Mouse (Mus musculus): ENCODE measurements around the gene Olfr796.

The Olfr796 gene

GRCm38 (mm10) chr10:129612470-129612869 lies at the start of gene Olfr796:
Olfr796 (minus strand) TSS chr10:129612570.
- no peak for DNase-seq

- DNase-seq, result no peak
These were observed 45.0 kb upstream of the Olfr796 start, which contains the start of gene Olfr800 for GRCm38 (mm10) chr10:129657394-129657793. Olfr800 (plus strand) TSS chr10:129657694.

- no peak for DNase-seq
These were observed 39.4 kb upstream of the Olfr796 start for GRCm38 (mm10) chr10:129651763-129652162.

- no peak for DNase-seq
These were observed 24.8 kb upstream of the Olfr796 start, which contains the start of gene Olfr799 for GRCm38 (mm10) chr10:129637184-129637583. Olfr799 (plus strand) TSS chr10:129637484.

GRCm38 (mm10) chr10:129627834-129628233 lies 15.5 kb upstream of the Olfr796 start, which contains the start of gene Olfr798:
Olfr798 (minus strand) TSS chr10:129627934.
- no peak for DNase-seq

- no peak for DNase-seq
These were observed 10.9 kb upstream of the Olfr796 start for GRCm38 (mm10) chr10:129623251-129623650.

GRCm38 (mm10) chr10:129621724-129622123 lies 9.4 kb upstream of the Olfr796 start:
- DNase-seq, result no peak

GRCm38 (mm10) chr10:129577066-129577465 lies 35.3 kb downstream of the Olfr796 start:
- no peak for DNase-seq

GRCm38 (mm10) chr10:129567355-129567754 lies 45.0 kb downstream of the Olfr796 start, which contains the start of gene Olfr794:
Olfr794 (plus strand) TSS chr10:129567655.
- no peak for DNase-seq

Data from spleen, adult 18-20 months (tissue).